Mouse (Mus musculus) myocyte (in vitro differentiated cells): Measurements from ENCODE around the gene Gm973. TPM values are rescaled to one million over a fixed set of nuclear protein-coding genes. Genes with fewer than 3 reads are reported as not detected.

Source experiments
- H3K27me3 ChIP-seq: one replicate; pipeline ENCODE4 v1.6.1; 2011; ENCODE audit not compliant: control insufficient read depth, insufficient read depth, insufficient read length
- H3K36me3 ChIP-seq: one replicate; pipeline ENCODE4 v1.6.1; 2011; ENCODE audit not compliant: control insufficient read depth, insufficient read depth
- H3K4me2 ChIP-seq: one replicate; pipeline ENCODE4 v1.6.1; 2011; ENCODE audit warnings: low read depth, control low read depth
- H3K4me3 ChIP-seq: one replicate; pipeline ENCODE4 v1.5.1; 2011; ENCODE audit warnings: mild to moderate bottlenecking, control low read depth, moderate library complexity
- H3K79me2 ChIP-seq: one replicate; pipeline ENCODE4 v1.6.1; 2011; ENCODE audit not compliant: control insufficient read depth, insufficient read depth
- H3ac ChIP-seq: one replicate; pipeline ENCODE4 v1.6.1; 2011; ENCODE audit not compliant: control insufficient read depth, insufficient read length
- CEBPB ChIP-seq: IDR thresholded peaks from 2 replicates; pipeline ENCODE4 v1.6.1; 2011; ENCODE audit warnings: mild to moderate bottlenecking, moderate library complexity; ENCODE audit not compliant: poor library complexity, insufficient read depth, severe bottlenecking
- E2F4 ChIP-seq: IDR thresholded peaks from one replicate; pipeline ENCODE4 v1.6.1; 2011; ENCODE audit warnings: mild to moderate bottlenecking, control low read depth, moderate library complexity; ENCODE audit not compliant: insufficient read depth
- MAX ChIP-seq: IDR thresholded peaks from one replicate; pipeline ENCODE4 v1.6.1; 2011; ENCODE audit warnings: low read depth, mild to moderate bottlenecking, control low read depth
- MYOD1 ChIP-seq, 3 experiments: IDR thresholded peaks; one replicate each; pipeline ENCODE4 v1.6.1; 2011; ENCODE audit warnings: control low read depth in 2 of 3, low read depth in 2 of 3, mild to moderate bottlenecking in 2 of 3, moderate library complexity in 1 of 3; ENCODE audit not compliant: insufficient read length in 2 of 3, control insufficient read depth in 1 of 3
- MYOG ChIP-seq, 3 experiments: IDR thresholded peaks; one replicate each; pipeline ENCODE4 v1.6.1; 2011; ENCODE audit warnings: control low read depth in 2 of 3, low read depth in 2 of 3, mild to moderate bottlenecking in 2 of 3; ENCODE audit not compliant: insufficient read length in 2 of 3, control insufficient read depth in 1 of 3, insufficient read depth in 1 of 3
- POLR2A ChIP-seq: IDR thresholded peaks from one replicate; pipeline ENCODE4 v1.6.1; 2011; ENCODE audit warnings: low read depth, mild to moderate bottlenecking, control low read depth, moderate library complexity; ENCODE audit not compliant: insufficient read length
- POLR2AphosphoS2 ChIP-seq: IDR thresholded peaks from one replicate; pipeline ENCODE4 v1.6.1; 2011; ENCODE audit warnings: low read depth, control low read depth; ENCODE audit not compliant: insufficient read length
- REST ChIP-seq: IDR thresholded peaks from one replicate; pipeline ENCODE4 v1.6.1; 2011; ENCODE audit warnings: mild to moderate bottlenecking, control low read depth, moderate library complexity; ENCODE audit not compliant: insufficient read depth, insufficient read length
- SRF ChIP-seq: IDR thresholded peaks from one replicate; pipeline ENCODE4 v1.6.1; 2011; ENCODE audit warnings: low read depth; ENCODE audit not compliant: control insufficient read depth, insufficient read length
- TCF12 ChIP-seq: IDR thresholded peaks from one replicate; pipeline ENCODE4 v1.6.1; 2011; ENCODE audit warnings: mild to moderate bottlenecking, control low read depth; ENCODE audit not compliant: poor library complexity, insufficient read depth, severe bottlenecking
- TCF3 ChIP-seq: IDR thresholded peaks from one replicate; pipeline ENCODE4 v1.6.1; 2011; ENCODE audit warnings: low read depth, control low read depth; ENCODE audit not compliant: insufficient read length
- USF1 ChIP-seq: IDR thresholded peaks from one replicate; pipeline ENCODE4 v1.6.1; 2011; ENCODE audit warnings: low read depth, mild to moderate bottlenecking, control low read depth, moderate library complexity
- polyA plus RNA-seq: library from polyadenylated mRNA; unstranded; fragments of >200 nt; fragmentation: generic; extraction: Trizol; gene quantifications from one replicate; pipeline ENCODE4 v1.2.1, GENCODE M21; 2012; ENCODE audit warnings: missing spikeins

Gm973 gene
- polyA plus RNA-seq, 1 experiment: not detected

DNA sequence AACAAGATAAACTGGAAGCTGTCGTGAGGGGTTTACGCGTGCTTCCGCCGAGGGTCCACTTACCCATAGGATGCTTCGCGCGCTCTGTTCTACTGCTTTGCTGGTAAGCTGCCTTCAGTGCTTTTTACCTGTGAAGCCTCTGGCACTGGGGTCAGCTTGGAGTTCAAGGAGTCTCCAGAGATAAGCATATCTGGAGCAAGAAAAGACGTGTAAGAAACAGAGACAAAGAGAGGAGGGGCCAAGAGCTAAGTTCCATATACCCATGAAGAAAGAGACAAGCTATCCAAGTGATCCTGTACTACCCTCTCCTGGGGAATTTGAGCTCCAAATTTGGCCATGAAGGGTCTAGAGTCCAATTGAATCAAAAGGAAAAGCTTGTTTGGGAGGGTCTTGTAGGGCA lies 24.5 kb upstream of the Gm973 start:
- H3K79me2 ChIP-seq: peaks cover 9% of the 10 kb centered on the region
- TF ChIP-seq MAX (no peak), REST (no peak), TCF3 (no peak)
- H3K27me3 ChIP-seq: no peaks in the 10 kb centered on the region
- no peak overlapping the region for H3ac ChIP-seq
- H3K36me3 ChIP-seq: peaks cover 5% of the 10 kb centered on the region
- no peak overlapping the region for H3K4me3 ChIP-seq
- H3K4me2 ChIP-seq: no peak overlapping the region

DNA sequence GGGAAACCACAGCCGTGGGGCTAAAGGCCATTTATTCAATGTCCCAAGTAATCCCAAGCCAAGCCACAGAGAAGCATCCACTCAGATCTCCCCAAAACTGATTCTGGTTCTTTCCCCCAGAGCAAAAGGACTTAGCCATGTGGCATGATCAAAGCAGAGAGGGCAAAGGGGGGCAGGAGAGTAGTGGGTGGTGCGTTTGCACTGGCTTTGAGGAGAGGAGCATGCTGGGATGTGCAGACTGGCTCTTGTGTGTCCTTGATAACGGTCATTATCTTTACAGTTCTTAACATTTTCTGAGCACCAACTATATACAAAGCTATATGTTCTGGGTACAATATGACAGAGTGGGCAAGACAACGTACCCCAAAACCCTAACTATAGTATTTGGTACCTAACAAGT lies 23.6 kb upstream of the Gm973 start:
- H3K79me2 ChIP-seq: peaks cover 3% of the 10 kb centered on the region
- H3K27me3 ChIP-seq: no peaks in the 10 kb centered on the region
- peaks cover 5% of the 10 kb centered on the region for H3K36me3 ChIP-seq
- TF ChIP-seq E2F4 (no peak), POLR2A (no peak), CEBPB (no peak), MYOG (IDR thresholded peaks at IDR 0.05; ENCODE audit: control insufficient read depth in 1 of 3, insufficient read depth in 1 of 3, insufficient read length in 2 of 3, low read depth in 2 of 3) (no peak), REST (no peak), MYOD1 (IDR thresholded peaks at IDR 0.05; ENCODE audit: control insufficient read depth in 1 of 3, insufficient read length in 2 of 3, low read depth in 2 of 3) (no peak), SRF (no peak), MAX (no peak), TCF3 (no peak), POLR2AphosphoS2 (no peak), TCF12 (no peak), USF1 (no peak)
- no peak overlapping the region for H3K4me3 ChIP-seq
- H3ac ChIP-seq: no peak overlapping the region
- H3K4me2 ChIP-seq: no peak overlapping the region

DNA sequence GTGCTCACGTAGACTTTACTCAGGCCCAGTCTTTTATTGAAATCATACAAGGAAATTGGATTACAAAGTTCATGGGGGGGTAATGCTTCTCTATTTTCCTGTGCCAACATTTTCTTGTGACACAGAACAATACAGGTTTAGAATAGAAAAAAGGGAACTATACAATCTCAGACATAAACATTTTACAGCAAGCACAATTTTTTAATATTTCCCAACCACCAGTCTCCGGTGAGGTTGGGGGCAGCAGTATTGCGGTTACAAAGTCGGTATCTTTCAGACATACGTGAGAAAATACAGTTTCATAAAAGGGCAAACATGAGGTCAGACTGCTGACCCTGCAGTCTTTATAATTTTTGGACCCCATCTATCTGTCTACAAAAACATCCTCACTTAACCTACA lies 20.1 kb upstream of the Gm973 start:
- TF ChIP-seq MAX (no peak), POLR2AphosphoS2 (no peak), USF1 (no peak), SRF (no peak), TCF12 (no peak), MYOG (IDR thresholded peaks at IDR 0.05; ENCODE audit: control insufficient read depth in 1 of 3, insufficient read depth in 1 of 3, insufficient read length in 2 of 3, low read depth in 2 of 3) (no peak), MYOD1 (IDR thresholded peaks at IDR 0.05; ENCODE audit: control insufficient read depth in 1 of 3, insufficient read length in 2 of 3, low read depth in 2 of 3) (no peak), CEBPB (no peak), REST (no peak), E2F4 (no peak), POLR2A (no peak)
- Histone ChIP-seq H3K27me3 (no peaks in the 10 kb centered on the region), H3K4me3 (no peak overlapping the region), H3ac (no peak overlapping the region), H3K36me3 (peaks cover 4% of the 10 kb centered on the region), H3K4me2 (no peak overlapping the region), H3K79me2 (no peaks in the 10 kb centered on the region)

DNA sequence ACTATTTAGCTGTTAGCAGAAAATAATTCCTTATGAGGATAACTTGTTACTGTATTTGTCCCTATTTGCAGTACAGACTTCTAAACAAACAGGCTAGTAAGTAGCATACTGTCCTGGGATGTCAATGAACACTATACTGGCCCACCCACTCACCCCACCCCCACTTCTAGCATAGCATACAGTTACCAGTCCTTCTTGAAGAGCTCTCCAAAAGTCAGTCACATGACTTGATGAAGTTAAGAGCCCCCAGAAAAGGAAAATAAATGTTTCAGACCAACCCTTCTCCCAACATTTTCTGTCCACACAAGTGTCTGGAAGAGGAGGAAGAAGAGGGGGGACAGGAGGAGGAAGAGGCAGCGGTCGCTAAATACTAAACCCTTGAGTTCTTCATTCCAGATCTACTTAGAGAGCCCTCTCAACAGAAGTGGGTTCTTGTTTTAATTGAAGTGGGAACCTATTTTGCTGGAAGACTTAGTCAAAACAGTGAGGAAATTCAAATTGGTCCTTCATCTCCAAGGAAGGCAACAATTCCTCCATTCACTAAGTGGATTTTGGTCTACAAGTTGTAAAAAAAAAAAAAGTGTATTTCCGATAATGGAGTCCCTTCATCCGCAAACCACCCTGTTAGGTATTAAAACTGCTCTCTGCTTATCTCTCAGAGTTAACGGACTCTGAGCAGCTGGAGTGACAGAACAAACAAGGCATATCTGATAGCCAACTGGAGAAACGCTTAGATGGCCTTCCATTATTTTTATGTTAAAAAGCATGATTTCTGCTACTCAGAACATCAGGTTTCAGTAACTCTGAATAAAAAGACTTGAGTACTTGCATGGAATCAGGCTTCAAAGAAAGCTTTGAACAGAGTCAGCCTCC lies 18.1 kb upstream of the Gm973 start:
- H3ac ChIP-seq: no peak overlapping the region
- TF ChIP-seq MAX (no peak), MYOD1 (IDR thresholded peaks at IDR 0.05; ENCODE audit: control insufficient read depth in 1 of 3, insufficient read length in 2 of 3, low read depth in 2 of 3) (no peak)
- no peak overlapping the region for H3K4me2 ChIP-seq
- H3K36me3 ChIP-seq: no peaks in the 10 kb centered on the region
- no peak overlapping the region for H3K4me3 ChIP-seq
- H3K79me2 ChIP-seq: no peaks in the 10 kb centered on the region
- no peaks in the 10 kb centered on the region for H3K27me3 ChIP-seq

DNA sequence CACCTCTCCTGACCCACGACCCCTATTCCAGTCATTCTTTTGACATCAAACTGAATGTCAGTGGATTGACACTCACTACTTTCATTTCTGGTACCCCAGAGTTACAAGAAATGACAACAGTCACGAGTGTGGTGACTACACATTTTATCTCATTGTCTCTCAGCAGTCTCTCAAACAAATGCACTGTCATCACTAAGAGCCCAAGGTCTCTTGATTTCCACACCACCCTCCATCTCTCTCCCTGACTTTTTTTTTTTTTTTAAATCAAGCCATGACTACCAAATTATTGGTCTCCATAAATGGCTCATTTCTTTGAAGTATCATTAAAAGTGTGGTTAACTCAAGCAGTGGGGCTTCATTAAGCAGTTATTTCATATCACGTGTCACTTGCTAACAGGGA lies 16.7 kb upstream of the Gm973 start:
- H3K79me2 ChIP-seq: no peaks in the 10 kb centered on the region
- no peaks in the 10 kb centered on the region for H3K36me3 ChIP-seq
- no peak overlapping the region for H3K4me2 ChIP-seq
- H3K27me3 ChIP-seq: no peaks in the 10 kb centered on the region
- H3K4me3 ChIP-seq: no peak overlapping the region
- no peak overlapping the region for H3ac ChIP-seq
- TF ChIP-seq CEBPB: no peak
- TF ChIP-seq USF1: no peak
- no peak for TF ChIP-seq POLR2A
- TF ChIP-seq MYOG (IDR thresholded peaks at IDR 0.05; ENCODE audit: control insufficient read depth in 1 of 3, insufficient read depth in 1 of 3, insufficient read length in 2 of 3, low read depth in 2 of 3): no peak
- no peak for TF ChIP-seq SRF
- TF ChIP-seq TCF12: no peak
- TF ChIP-seq E2F4: no peak
